Mouse (Mus musculus) hindlimb bud, embryonic 11.5 days (tissue): Measurements from ENCODE around the gene Tmem131l.

Experiments used
- DNase-seq: peaks from one replicate; pipeline ENCODE4 v3.0.0-alpha.2; 2012; ENCODE audit warnings: low read depth, low spot score; ENCODE audit errors: extremely low spot score

The Tmem131l gene

DNA sequence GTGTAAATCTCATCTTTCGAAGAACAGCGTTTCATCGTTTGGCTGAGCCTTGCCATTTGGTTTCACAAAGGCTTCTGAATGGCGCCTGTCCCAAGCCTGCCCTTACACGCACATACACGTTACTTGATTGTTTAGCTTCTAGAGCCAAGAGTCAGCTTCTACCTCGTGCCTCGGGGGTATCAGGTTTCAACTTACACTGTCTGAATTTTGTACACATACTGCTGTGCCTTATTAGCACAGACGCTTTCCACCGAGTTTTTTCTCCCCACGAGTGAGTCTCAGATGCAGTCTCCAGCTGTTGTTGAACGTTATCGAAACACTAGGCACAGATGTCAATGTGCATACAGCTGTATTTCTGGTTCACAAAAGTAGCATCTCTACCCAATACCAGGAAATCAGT lies 19.3 kb upstream of the Tmem131l start:
- DNase-seq, result no peak

DNA sequence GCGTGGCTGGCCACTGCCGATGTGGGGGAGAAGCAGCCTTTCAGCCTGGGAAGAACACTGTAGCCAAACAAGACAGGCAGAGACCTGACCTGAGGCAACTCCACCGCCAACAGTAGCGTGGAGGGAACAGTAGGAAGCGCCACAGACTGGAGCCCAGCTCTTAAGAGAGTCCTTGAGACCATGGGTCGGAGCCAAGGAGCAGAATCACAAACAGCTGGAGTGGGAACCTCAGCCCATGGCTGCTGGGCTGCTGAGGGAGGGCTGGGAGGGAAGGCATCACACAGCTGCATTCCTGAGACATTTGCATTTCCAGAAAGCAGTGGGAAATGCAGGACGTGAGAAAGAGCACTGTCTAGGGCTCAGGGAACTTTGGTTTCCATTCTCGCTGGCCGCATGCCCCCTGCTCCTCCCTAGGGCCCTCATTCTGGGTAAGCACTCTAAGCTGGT lies 8.8 kb upstream of the Tmem131l start:
- DNase-seq, result no peak

DNA sequence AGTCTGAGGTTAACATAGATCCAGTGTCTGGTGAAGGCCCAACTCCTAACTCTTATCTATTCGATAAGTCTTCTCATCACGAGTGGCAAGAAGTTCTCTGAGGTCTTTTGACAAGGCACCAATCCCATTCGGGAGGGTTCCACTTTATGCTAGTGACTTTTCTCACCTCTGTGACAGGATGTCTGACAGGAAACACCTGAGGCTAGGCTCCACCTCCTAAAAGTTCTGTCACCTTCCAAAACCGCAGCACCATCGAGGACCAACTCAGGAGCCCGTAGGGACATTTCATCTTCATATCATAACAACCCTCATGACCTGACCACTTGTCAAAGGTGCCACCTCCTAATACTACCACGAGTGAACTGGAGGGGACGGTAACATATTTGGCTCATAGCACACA lies 6.2 kb upstream of the Tmem131l start:
- DNase-seq, result no peak

DNA sequence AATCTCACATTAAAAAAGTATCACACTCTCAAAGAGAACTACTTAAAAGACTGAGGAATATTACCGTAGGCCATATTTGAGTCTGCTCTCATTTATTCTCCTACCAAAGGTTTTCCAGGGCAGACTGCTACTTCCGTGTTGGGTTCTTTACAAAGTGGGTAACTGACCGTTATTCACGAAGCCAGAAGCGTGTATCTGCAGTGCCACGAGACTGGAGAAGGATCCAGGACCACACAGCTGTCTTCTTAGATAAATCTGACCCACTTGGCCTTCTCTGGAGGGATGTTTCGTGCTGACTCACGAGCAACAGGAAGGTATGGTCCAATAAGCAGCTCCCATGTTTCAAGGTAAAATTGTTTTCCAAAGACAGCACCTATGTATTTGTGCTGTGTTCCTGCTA lies 1.8 kb upstream of the Tmem131l start:
- no peak for DNase-seq

GRCm38 (mm10) chr3:84040476-84041082 lies 604 bp upstream of the Tmem131l start:
- DNase-seq, result no peak

DNA sequence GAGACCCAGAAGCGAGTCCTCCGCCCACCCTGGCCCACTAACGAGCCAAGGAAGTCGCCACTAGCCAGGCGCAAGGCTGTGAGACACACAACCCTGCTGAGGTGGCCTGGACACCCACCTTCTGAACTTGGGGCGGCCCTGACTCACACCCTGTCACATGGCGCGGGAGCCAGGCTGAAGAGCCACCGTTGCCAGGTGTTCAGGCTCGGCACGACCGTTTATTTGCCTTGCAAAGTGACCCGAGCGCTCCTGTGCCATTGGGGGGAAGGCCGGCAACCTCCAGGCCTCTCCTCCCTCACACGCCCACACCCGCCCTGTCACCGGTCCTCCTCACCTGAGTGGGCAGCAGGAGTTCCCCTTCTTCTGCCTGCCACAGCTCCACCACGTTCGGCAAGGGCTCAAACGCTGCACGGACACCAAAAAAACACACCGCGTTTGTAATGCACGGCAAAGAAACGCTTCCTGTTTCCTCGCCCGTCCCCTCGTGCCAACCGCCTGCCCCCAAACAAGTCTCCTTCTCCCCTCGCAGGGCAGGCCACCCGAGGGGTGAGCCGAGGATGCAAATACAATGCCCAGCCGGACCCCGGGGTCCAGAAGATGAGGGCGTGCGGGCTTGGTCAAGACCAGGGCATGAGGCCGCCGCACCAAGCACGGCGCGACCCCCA lies 862 bp downstream of the Tmem131l start:
- no peak for DNase-seq

- DNase-seq, result no peak
These were observed 1.8 kb downstream of the Tmem131l start for GRCm38 (mm10) chr3:84038126-84038525.

- no peak for DNase-seq
These were observed 2.4 kb downstream of the Tmem131l start for GRCm38 (mm10) chr3:84037536-84037935.

- DNase-seq, result no peak
These were observed 3.1 kb downstream of the Tmem131l start for GRCm38 (mm10) chr3:84036866-84037265.

GRCm38 (mm10) chr3:84035728-84036364 lies 4.1 kb downstream of the Tmem131l start:
- DNase-seq, result no peak

DNA sequence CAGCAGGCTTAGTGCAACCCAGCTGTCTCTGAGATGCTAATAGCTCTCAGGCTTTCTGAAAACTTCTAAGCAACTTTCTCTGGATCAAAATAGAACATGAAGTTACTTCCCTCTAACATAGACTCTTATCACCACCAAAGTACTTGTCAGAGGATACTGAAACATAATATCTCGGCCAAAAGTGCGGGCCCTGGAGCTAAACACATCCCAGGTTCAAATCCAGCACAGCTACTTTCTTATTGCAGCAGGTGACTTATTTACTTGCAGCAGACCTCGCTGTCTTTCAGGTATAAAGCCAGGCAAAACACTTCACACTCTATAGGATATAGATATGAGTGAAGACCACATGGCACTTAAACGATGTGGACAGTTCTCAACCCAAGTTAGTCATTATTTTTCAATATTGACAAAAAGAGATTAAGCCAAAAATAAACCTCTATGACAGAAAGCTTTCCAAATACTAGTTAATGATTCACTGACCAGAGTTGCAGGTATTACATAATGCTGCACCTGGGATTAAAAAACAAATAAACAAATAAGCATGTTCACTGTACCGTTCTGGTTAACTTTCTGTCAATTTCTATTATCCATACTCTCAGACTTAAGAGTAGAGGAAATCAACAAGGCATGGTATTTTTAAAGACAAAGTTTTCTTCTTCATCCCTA lies 5.7 kb downstream of the Tmem131l start:
- DNase-seq, result no peak

DNA sequence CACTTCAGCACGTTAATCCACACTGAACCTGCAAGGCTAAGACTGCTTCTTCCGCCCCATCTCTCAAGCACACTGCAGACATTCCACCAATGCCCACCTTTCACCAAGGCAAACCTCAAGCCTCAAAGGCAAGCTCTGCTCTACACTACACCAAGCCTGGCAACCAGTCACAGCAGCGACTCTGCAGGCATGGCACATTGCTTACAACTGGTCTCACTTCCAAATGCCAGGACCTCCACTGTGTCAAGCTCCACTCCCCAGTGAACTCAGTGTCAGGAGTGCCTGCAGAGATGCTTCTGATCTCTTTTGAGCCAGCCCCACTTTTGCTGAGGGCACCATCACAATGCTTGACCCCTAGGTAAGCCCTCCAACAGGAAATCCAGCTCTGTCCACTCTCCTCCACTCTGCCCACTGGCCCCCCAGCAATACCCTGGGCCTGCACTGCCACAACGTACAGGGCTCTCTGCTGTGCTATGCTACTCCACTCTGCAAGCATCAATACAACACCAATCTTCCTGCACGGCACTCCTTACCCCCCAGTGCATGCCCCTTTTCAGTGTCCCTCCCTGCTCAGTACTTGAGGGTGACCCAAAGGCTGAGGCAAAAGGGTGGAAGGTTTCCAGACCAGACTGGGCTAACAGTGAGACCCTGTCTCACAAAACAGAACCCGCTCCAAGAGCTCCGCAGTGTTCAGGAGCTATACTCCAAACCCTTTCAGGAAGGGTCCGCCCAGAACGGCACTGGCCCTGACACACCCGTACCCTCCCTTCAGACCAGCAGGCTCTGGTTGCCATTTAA lies 6.8 kb downstream of the Tmem131l start:
- DNase-seq, result no peak

GRCm38 (mm10) chr3:84032419-84032818 lies 7.6 kb downstream of the Tmem131l start:
- no peak for DNase-seq

DNA sequence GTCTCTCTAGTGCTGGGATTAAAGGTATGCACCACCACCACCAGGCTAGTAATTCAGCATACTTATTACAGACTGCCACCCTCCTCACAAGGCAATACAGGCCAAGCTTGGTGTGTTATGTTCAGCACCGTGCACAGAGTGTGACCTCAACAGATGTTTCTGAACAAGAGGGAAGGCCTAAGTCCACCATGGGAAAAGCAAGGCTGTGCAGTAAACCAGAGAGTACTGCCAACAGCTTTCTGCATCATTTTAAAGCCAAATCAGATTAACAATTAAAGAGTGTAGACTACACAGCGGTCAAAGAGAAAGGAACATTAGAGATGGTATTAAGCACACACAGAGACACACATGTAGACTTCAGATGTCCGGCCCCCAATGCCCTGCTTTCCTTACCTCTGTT lies 8.8 kb downstream of the Tmem131l start:
- no peak for DNase-seq

DNA sequence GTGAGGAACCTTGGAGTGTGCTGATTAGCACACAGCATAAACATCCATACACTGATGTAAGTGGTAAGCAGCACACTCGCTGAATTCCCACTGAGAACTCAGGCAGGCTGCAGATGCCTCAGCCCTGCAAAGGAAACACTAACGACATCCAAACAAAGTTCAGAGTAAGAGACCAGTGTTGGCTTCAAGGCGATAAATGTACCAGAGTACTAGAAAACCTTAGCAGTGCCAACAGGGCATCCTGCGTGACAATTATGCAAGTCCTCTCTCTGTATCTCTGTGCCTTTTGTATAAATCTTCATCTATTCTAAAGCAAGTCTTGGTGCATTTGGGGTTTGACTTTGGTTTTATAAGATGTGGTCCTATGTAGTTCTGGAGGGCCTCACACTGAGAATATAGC lies 11.0 kb downstream of the Tmem131l start:
- no peak for DNase-seq

DNA sequence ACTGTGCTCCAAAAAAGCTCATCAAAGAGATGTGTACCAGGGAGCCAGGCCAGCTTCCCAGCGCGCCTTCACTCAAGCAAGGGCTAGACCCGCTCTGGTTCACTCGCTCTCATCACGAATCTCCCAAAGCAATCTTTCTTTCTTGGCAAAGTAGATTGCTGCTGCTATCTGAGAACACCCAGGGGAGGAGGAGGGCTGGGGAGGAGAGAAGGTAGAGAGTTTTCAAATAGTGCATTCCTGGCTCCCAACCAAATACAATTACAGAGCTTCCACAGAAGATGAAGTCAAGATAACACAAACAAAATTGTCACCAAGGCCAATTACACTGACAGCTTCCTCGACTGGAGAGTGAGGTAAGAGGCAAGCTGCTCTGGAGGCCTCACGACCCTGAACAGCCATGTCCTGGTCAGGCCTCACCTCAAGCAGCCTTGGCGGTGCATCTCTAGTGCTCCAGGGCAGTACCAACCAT lies 12.2 kb downstream of the Tmem131l start:
- no peak for DNase-seq

DNA sequence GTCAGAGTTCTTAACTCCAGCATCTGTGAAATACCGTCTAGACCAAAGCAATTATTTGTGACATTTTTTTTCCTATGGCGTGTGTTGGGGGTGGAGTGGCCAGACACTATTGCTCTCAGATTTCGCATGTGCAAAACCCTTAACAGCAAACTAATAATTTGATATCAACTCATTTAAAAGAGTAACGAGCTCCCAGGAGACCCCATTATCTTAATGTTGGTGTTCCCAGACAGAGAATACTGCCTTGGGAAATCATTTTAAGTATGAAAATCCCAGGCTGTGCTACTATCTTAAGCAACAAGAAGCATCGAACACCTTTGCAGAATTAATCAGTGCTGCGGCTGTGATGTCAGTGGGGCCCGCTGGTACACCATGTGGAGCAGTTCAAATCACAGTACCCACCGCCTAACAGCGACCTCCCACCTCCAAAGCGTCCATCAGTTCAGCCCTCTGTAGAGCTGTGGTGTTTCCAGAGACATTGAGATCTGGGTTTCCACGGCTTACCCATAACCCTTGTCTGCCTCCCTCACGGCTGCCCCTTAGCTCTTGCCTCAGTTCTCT lies 15.4 kb downstream of the Tmem131l start:
- no peak for DNase-seq

DNA sequence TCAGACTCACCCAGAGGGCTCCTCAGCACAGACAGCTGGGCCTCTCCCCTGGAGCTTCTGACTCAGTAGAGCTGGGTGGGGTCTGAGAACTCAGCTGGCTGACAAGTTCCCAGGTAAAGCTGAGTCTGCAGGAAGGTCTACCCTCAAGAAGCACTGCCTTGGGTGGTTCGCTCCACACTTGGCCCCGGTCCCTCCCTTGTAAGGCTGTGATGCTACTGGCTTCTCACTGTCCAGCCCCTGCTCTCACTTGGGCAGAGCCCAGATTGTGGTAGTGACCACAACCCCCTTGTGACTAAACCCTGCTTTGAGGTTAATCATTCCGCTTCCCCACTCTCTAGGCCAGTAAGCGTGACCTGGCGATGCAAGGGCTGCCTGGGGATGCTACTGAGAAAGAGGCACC lies 17.3 kb downstream of the Tmem131l start:
- no peak for DNase-seq

DNA sequence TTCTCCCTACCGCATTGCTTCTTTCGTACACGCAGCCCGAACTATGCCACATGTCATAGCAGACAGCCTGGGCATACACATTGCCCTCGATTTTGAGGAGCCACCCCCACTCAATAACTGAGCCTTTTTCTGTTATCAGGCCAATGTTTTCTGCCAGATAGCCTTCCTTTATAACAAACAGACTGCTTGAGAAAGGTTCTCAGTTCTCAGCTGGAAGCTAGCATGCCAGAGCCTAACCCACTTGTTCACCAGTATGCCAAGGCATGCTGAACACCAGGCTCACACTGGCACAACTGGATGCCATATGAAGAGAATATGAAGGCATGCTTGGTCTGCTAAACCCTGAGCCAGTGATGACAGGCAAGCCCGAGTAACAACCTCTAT lies 17.8 kb downstream of the Tmem131l start:
- DNase-seq, result no peak
